Mouse (Mus musculus): ENCODE measurements around the gene Btaf1.
"Not testable (repeated sequence)": the region's sequence is repeated elsewhere in the genome, so short reads cannot be mapped to it uniquely, and the experiment has no call there.

Gene Btaf1

GRCm38 (mm10) chr19:36922936-36923335, 2.9 kb upstream of the Btaf1 start:
- DNase-seq = peak in 1 of 2 experiments; percentile 19

GRCm38 (mm10) chr19:36926553-36927236, 816 bp downstream of the Btaf1 start:
- DNase-seq = no peak

- no peak for DNase-seq
These were observed 2.0 kb downstream of the Btaf1 start for GRCm38 (mm10) chr19:36927800-36928361.

GRCm38 (mm10) chr19:36929816-36930215, 3.9 kb downstream of the Btaf1 start:
- no peak for DNase-seq

- DNase-seq = no peak
These were observed 6.2 kb downstream of the Btaf1 start for GRCm38 (mm10) chr19:36932097-36932496.

GRCm38 (mm10) chr19:36932613-36933012, 6.7 kb downstream of the Btaf1 start:
- DNase-seq = no peak

GRCm38 (mm10) chr19:36936285-36936684, 10.4 kb downstream of the Btaf1 start:
- DNase-seq = no peak

- DNase-seq = peak in 1 of 2 experiments; percentile 36
These were observed 12.1 kb downstream of the Btaf1 start for GRCm38 (mm10) chr19:36938008-36938407.

GRCm38 (mm10) chr19:36940064-36940463, 14.2 kb downstream of the Btaf1 start:
- DNase-seq = no peak

GRCm38 (mm10) chr19:36953637-36954206, 27.8 kb downstream of the Btaf1 start:
- no peak for DNase-seq

- DNase-seq = no peak
These were observed 32.5 kb downstream of the Btaf1 start for GRCm38 (mm10) chr19:36958331-36958730.

GRCm38 (mm10) chr19:36961320-36961719, 35.4 kb downstream of the Btaf1 start:
- DNase-seq = no peak

GRCm38 (mm10) chr19:36962544-36963260, 36.8 kb downstream of the Btaf1 start:
- DNase-seq = not testable (repeated sequence)

- no peak for DNase-seq
These were observed 78.7 kb downstream of the Btaf1 start for GRCm38 (mm10) chr19:37004557-37004956.

GRCm38 (mm10) chr19:37009878-37010281, 84.0 kb downstream of the Btaf1 start:
- no peak for DNase-seq

GRCm38 (mm10) chr19:37013461-37013860, 87.6 kb downstream of the Btaf1 start:
- no peak for DNase-seq

GRCm38 (mm10) chr19:37014173-37014939, 88.5 kb downstream of the Btaf1 start:
- DNase-seq = no peak

GRCm38 (mm10) chr19:37016890-37017289, 91.0 kb downstream of the Btaf1 start:
- DNase-seq = no peak

- peak; percentile 80 to 85 for DNase-seq
These were observed 92.5 kb downstream of the Btaf1 start for GRCm38 (mm10) chr19:37018411-37018810.

- no peak for DNase-seq
These were observed 93.1 kb downstream of the Btaf1 start for GRCm38 (mm10) chr19:37018931-37019330.

GRCm38 (mm10) chr19:37020531-37020930, 94.7 kb downstream of the Btaf1 start:
- no peak for DNase-seq

GRCm38 (mm10) chr19:37020951-37021350, 95.1 kb downstream of the Btaf1 start:
- DNase-seq = no peak

- DNase-seq = no peak
These were observed 96.3 kb downstream of the Btaf1 start for GRCm38 (mm10) chr19:37022146-37022545.
